Mouse (Mus musculus) hematopoietic stem cell, adult 5-6 weeks (primary cell): Measurements from ENCODE around the gene Rhbdf2. TPM values are rescaled to one million over a fixed set of nuclear protein-coding genes. Genes with fewer than 3 reads are reported as not detected.
"Not testable (repeated sequence)": the region's sequence is repeated elsewhere in the genome, so short reads cannot be mapped to it uniquely, and the experiment has no call there.

Experiments used
- ATAC-seq, 2 experiments: fragments of 125-278 bp in 1 of 2; replicated peaks in 1 of 2; 2 replicates each; pipeline ENCODE4 v1.8.0; 2016 to 2017; ENCODE audit warnings: inconsistent platforms in 2 of 2, mild to moderate bottlenecking in 2 of 2, moderate number of reproducible peaks in 2 of 2, low read depth in 1 of 2, moderate TSS enrichment in 1 of 2; ENCODE audit not compliant: low FRiP score in 2 of 2, poor library complexity in 2 of 2, severe bottlenecking in 2 of 2, insufficient read depth in 1 of 2, low TSS enrichment in 1 of 2
- total RNA-seq: library from RNA; stranded (forward); fragments of 172-1452, 232-1000 nt; gene quantifications from 2 replicates; pipeline ENCODE4 v1.2.3, GENCODE M21; 2017

The Rhbdf2 gene
- total RNA-seq, 1 experiment from 2014 or later: 5.6 TPM

- no peak for ATAC-seq
Observed at GRCm38 (mm10) chr11:116611883-116612282, 14.9 kb downstream of the Rhbdf2 start.

DNA sequence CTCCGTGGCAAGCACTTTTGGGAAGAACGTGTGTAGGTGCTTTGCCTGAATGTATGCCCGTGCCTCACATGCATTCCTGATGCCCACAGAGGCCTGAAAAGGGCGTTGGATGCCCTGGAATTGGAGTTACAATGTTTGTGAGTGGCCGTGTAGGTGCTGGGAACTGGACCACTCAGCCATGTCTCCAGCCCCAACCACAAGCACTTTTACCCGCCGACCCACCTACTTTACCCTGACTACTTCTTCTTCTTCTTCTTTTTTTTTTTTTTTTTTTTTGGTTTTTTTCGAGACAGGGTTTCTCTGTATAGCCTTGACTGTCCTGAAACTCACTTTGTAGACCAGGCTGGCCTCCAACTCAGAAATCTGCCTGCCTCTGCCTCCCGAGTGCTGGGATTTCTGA lies 15.7 kb downstream of the Rhbdf2 start:
- ATAC-seq: not testable (repeated sequence)

- no peak for ATAC-seq
Observed at GRCm38 (mm10) chr11:116609965-116610630, 16.7 kb downstream of the Rhbdf2 start.

DNA sequence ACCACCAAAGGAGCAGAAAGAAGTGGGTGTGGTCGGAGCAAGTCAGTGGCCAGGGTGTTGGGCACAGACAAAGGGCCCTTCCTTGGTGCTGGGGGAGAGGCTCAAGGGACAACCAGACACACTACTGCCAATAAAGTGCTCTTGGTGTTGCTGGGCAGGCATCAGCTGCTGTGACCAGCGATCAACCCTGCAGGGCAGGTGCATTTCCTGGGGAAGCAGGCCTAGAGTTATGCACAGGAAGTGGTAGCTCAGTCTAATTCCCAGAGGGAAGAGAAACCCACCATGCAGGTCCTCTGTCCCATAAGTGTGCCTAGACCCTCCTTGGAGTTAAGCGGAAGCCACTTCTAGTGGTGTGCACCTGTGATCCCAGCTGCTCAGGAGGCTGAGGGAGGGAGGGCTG lies 19.1 kb downstream of the Rhbdf2 start:
- ATAC-seq: no peak

GRCm38 (mm10) chr11:116604097-116604496 lies 22.7 kb downstream of the Rhbdf2 start:
- ATAC-seq: no peak

- ATAC-seq: no peak
Observed at GRCm38 (mm10) chr11:116603339-116603738, 23.5 kb downstream of the Rhbdf2 start.

GRCm38 (mm10) chr11:116602043-116602442 lies 24.8 kb downstream of the Rhbdf2 start:
- ATAC-seq: no peak

DNA sequence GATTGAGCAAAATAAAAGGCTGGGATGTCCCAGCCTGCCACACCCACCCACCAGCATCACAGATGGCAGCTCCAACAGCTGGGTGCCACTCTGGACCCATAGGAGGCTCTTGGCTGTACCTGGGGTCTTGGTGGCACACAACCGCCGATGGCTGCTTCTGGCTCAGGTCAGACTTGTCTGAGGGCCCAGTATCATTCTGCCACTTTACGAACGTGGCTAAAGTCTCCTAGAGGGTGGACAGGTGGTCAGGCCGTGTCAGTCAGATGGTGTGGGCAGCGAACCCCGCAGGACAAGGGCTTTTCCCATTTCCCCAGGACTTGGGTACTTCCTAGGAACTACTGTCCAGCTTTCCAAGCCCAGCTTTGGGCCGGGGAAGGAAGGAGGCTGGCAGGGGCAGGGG lies 25.7 kb downstream of the Rhbdf2 start:
- ATAC-seq: no peak

GRCm38 (mm10) chr11:116599230-116599629 lies 27.6 kb downstream of the Rhbdf2 start:
- no peak for ATAC-seq

DNA sequence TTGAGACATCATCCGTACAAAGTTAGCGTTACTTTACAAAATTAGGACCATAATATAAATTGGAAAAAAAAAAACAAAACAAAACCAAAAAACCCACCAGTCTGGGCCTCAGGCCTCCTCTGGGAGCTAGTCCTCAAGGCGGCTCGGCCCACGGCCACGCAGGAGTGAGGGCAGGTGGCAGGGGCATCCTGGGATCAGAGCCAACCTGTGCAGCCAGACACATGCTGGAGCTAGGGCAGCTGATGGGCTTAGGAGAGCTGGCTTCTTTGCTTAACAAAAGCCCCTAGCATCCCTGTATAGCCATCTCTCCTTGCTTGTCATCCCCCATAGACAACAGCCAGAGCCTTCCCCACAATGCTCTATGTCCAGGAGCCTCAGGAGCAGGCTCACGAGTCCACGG lies 28.6 kb downstream of the Rhbdf2 start:
- no peak for ATAC-seq

DNA sequence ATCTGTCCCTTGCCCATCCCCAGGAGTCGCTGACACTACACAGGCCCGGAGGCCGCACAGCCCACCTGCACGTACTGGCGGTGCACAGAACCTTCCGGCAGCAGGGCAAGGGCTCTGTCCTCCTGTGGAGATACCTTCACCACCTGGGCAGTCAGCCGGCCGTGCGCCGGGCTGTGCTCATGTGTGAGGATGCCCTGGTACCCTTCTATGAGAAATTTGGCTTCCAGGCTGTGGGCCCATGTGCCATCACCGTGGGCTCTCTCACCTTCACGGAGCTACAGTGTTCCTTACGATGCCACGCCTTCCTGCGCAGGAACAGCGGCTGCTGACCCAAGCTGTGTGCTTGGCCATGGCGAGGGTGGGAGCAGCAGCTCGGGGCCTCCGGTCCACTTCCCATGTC lies 30.1 kb downstream of the Rhbdf2 start:
- no peak for ATAC-seq

DNA sequence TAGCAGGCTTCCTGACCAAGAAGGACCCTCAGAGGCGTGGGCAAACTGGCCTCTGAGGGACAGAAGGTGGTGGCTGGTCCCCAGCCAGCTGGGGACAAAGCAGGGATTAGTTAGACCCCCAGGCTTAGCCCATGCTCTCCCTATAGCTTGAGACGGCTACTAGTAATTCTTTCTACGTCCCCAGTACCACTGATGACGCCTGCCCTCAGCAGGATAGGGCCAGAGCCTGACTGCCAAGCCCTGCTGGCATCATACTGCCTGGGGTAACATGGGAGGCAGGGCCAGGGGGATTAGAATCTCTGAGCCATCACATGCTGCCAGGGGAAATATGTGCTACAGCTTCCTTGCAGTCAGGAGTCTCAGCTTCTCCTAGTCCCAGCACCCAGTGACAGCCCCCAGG lies 33.5 kb downstream of the Rhbdf2 start:
- no peak for ATAC-seq

DNA sequence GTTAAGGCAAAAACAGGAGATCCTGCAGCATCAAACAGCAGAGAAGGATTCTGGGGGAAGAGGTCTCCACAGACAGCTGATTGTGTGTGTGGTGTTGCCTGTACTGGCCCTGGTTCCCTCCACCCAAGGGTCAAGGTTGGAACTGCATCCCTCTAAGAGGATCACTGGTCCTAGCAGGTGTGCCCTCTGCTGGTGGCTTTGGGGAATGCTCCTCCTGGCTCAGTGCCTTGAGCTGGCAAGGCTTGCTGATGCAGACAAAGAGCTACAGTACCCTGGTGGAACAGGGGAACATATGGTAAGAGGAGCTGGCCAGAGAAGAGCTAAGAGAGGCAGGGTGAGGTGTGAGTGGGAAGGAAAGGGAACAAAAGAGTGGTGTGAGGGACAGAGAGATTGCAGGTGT lies 34.4 kb downstream of the Rhbdf2 start:
- peak; percentile 89 for ATAC-seq

GRCm38 (mm10) chr11:116591621-116592020 lies 35.2 kb downstream of the Rhbdf2 start:
- ATAC-seq: no peak

DNA sequence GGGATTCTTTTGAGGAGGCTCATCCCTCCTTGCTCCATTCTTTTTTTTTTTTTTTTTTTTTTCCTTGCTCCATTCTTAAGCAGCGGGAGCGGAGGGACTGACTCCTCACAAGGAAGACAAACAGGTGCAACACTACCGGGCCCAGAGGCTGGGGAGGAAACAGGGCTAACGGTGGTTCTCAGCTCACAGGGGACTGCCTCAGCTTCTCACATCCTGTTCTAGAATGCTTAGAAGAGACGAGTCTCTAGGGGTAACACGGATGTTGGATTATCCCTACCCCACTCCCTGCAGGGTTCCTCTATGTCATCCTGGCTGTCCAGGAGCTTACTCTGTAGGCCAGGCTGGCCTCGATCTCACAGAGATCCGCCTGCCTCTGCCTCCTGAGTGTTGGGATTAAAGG lies 37.2 kb downstream of the Rhbdf2 start:
- ATAC-seq: no peak

DNA sequence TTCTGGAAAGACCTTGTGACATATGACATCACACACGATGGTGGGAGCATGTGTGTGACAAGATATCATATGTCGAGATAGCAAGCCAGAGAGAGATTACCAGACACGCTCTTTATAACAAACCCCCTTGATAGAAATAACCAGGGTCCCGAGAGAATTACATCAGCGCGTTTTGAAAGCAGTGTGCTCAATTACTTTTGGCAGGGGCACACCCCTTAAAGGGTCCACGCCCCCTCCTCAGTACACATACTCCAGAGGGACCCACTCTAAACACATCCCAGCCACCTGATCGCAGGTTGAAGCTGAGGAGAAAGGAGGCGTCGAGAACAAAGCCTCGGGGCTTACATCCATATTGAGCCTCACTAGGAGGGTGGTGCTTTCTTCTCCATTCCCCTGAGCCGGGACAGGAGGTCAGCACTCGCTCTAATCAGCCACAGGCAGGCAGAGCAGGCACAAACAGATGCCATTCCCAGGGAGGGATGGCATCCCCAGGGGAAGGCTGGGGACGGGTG lies 37.7 kb downstream of the Rhbdf2 start:
- no peak for ATAC-seq

- ATAC-seq: peak; percentile 85 to 94
Observed at GRCm38 (mm10) chr11:116586801-116587631, 39.8 kb downstream of the Rhbdf2 start.

DNA sequence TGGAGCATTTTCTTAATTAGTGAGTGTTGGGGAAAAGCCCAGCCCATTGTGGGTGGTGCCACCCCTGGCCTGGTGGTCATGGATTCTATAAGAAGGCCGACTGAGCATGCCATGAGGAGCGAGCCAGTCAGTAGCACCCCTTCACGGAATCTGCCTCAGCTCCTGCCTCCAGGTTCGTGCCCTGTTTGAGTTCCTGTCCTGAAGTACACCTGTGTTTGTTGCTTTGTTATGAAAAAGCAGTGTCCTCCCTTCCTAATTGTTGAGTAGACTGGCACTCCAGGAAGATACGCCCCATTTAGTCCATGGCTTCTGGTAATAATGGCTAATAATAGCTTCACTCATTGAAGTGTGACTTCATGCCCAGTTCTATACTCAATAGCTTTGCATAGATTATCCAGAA lies 40.5 kb downstream of the Rhbdf2 start, which contains the start of gene Aanat:
Gene Aanat (plus strand): TSS at position 123 of the 400 bp plus-strand sequence.
- ATAC-seq: no peak
